Mouse (Mus musculus): ENCODE results near the gene Agtr1a.

GRCm38 (mm10) chr13:30324669-30325346 is 11.4 kb upstream of the Agtr1a start:
- TF ChIP-seq CTCF (IDR thresholded peaks at IDR 0.05; ENCODE audit: low read depth) (no peak), EP300 (IDR thresholded peaks at IDR 0.05; ENCODE audit: low read depth) (no peak)
